Mouse (Mus musculus): ENCODE data around the gene Gorab. TPM values are rescaled to one million over a fixed set of nuclear protein-coding genes. Genes with fewer than 3 reads are reported as not detected.

The Gorab gene
- total and polyA plus RNA-seq, 2 experiments from 2014 or later = 5.1 to 5.8 TPM

- no peak overlapping the region for H3K27ac ChIP-seq (ENCODE audit: low read depth)
- ATAC-seq (ENCODE audit: insufficient read depth, low read depth) (no peak), DNase-seq (ENCODE audit: low spot score) (no peak)
- TF ChIP-seq CTCF (IDR thresholded peaks at IDR 0.05; ENCODE audit: low read depth) (no peak), EP300 (IDR thresholded peaks at IDR 0.05; ENCODE audit: low read depth) (no peak)
- no peak overlapping the region for H3K4me3 ChIP-seq (ENCODE audit: low read depth, low read length)
- 79% methylated on average over 3 of the region's 3 CpGs for WGBS
- no peak overlapping the region for H3K9ac ChIP-seq (replicated peaks; ENCODE audit: low read depth, low read length)
- no peaks in the 10 kb centered on the region for H3K4me1 ChIP-seq (ENCODE audit: control insufficient read depth, insufficient read depth)
- no peaks in the 10 kb centered on the region for H3K9me3 ChIP-seq (replicated peaks; ENCODE audit: control insufficient read depth, low read length)
- no peak overlapping the region for H3K4me2 ChIP-seq (ENCODE audit: low read depth, low read length)
- H3K36me3 ChIP-seq (replicated peaks; ENCODE audit: control insufficient read depth, insufficient read depth, low read length) = no peaks in the 10 kb centered on the region
- H3K27me3 ChIP-seq (ENCODE audit: control insufficient read depth, insufficient read depth, low read length) = no peaks in the 10 kb centered on the region
Observed at GRCm38 (mm10) chr1:163339219-163339561, 64.3 kb downstream of the Gorab start.

GRCm38 (mm10) chr1:163338525-163339218, 64.8 kb downstream of the Gorab start:
- no peak for TF ChIP-seq CTCF (IDR thresholded peaks at IDR 0.05; ENCODE audit: low read depth)
- TF ChIP-seq EP300 (IDR thresholded peaks at IDR 0.05; ENCODE audit: low read depth) = no peak
- no peak overlapping the region for H3K9ac ChIP-seq (replicated peaks; ENCODE audit: low read depth, low read length)
- no peaks in the 10 kb centered on the region for H3K4me1 ChIP-seq (ENCODE audit: control insufficient read depth, insufficient read depth)
- H3K9me3 ChIP-seq (replicated peaks; ENCODE audit: control insufficient read depth, low read length) = no peaks in the 10 kb centered on the region
- no peak overlapping the region for H3K4me3 ChIP-seq (ENCODE audit: low read depth, low read length)
- ATAC-seq (ENCODE audit: insufficient read depth, low read depth) (no peak), DNase-seq (ENCODE audit: low spot score) (no peak)
- no peak overlapping the region for H3K4me2 ChIP-seq (ENCODE audit: low read depth, low read length)
- no peaks in the 10 kb centered on the region for H3K27me3 ChIP-seq (ENCODE audit: control insufficient read depth, insufficient read depth, low read length)
- no peaks in the 10 kb centered on the region for H3K36me3 ChIP-seq (replicated peaks; ENCODE audit: control insufficient read depth, insufficient read depth, low read length)
- no peak overlapping the region for H3K27ac ChIP-seq (ENCODE audit: low read depth)
- WGBS = 55% methylated on average over 7 of the region's 7 CpGs

GRCm38 (mm10) chr1:163337821-163338220, 65.6 kb downstream of the Gorab start:
- H3K4me2 ChIP-seq (ENCODE audit: low read depth, low read length) = no peak overlapping the region
- H3K4me3 ChIP-seq (ENCODE audit: low read depth, low read length) = no peak overlapping the region
- ATAC-seq (ENCODE audit: insufficient read depth, low read depth) = 0 out of 2 replicates have a peak, but pooled peaks have one; percentile 41
- H3K4me1 ChIP-seq (ENCODE audit: control insufficient read depth, insufficient read depth) = no peaks in the 10 kb centered on the region
- DNase-seq (ENCODE audit: low spot score) = no peak
- whole genome bisulfite sequencing = 26% methylated on average over 2 of the region's 2 CpGs
- no peaks in the 10 kb centered on the region for H3K27me3 ChIP-seq (ENCODE audit: control insufficient read depth, insufficient read depth, low read length)
- H3K9me3 ChIP-seq (replicated peaks; ENCODE audit: control insufficient read depth, low read length) = no peaks in the 10 kb centered on the region
- no peaks in the 10 kb centered on the region for H3K36me3 ChIP-seq (replicated peaks; ENCODE audit: control insufficient read depth, insufficient read depth, low read length)
- H3K27ac ChIP-seq (ENCODE audit: low read depth) = no peak overlapping the region
- no peak overlapping the region for H3K9ac ChIP-seq (replicated peaks; ENCODE audit: low read depth, low read length)
- TF ChIP-seq EP300 (IDR thresholded peaks at IDR 0.05; ENCODE audit: low read depth) (no peak), CTCF (IDR thresholded peaks at IDR 0.05; ENCODE audit: low read depth) (no peak)

Other genes with a start within 250 kb of the Gorab start
- 7.1 and 10.3 TPM in 2 replicates for gene Prrx1, start 90.0 kb downstream of the Gorab start, total RNA-seq (2014; rRNA removed; ENCODE audit: low replicate concordance)
- gene Prrx1, start 90.0 kb downstream of the Gorab start, polyA plus RNA-seq (2015; fragmentation: Nextera tagmentation; extraction: Ambion mirVana) = 10.5 and 10.9 TPM in 2 replicates

All from heart, postnatal 0 days (tissue).